Mouse (Mus musculus) heart, embryonic 11.5 days (tissue): ENCODE measurements around the gene Rusc2. TPM values are rescaled to one million over a fixed set of nuclear protein-coding genes. Genes with fewer than 3 reads are reported as not detected.

Experiments
- ATAC-seq: fragments of 200-750 bp; cut with Nextera tagmentation; replicated peaks from 2 replicates; pipeline ENCODE4 v1.8.0; 2017; ENCODE audit warnings: moderate library complexity; ENCODE audit not compliant: insufficient number of reproducible peaks, low FRiP score, low TSS enrichment
- H3K27ac ChIP-seq: fragments of 300-500 bp; sonication (generic); 2 replicates; pipeline ENCODE4 v1.5.1; 2014; ENCODE audit warnings: mild to moderate bottlenecking, low read depth, low read length
- H3K27me3 ChIP-seq: fragments of 300-500 bp; sonication (generic); 2 replicates; pipeline ENCODE4 v1.6.1; 2014; ENCODE audit warnings: mild to moderate bottlenecking, low read length, mixed read lengths; ENCODE audit not compliant: control insufficient read depth, insufficient read depth
- H3K36me3 ChIP-seq: fragments of 300-500 bp; sonication (generic); 2 replicates; pipeline ENCODE4 v1.6.1; 2014; ENCODE audit warnings: mild to moderate bottlenecking, low read length, moderate library complexity, mixed read lengths; ENCODE audit not compliant: control insufficient read depth, insufficient read depth
- H3K4me1 ChIP-seq: fragments of 300-500 bp; sonication (generic); 2 replicates; pipeline ENCODE4 v1.6.1; 2014; ENCODE audit warnings: low read length; ENCODE audit not compliant: control insufficient read depth, insufficient read depth
- H3K4me2 ChIP-seq: fragments of 300-500 bp; sonication (generic); 2 replicates; pipeline ENCODE4 v1.6.1; 2014; ENCODE audit warnings: mild to moderate bottlenecking, moderate library complexity
- H3K4me3 ChIP-seq: fragments of 300-500 bp; sonication (generic); 2 replicates; pipeline ENCODE4 v1.5.1; 2014; ENCODE audit warnings: low read depth, low read length
- H3K9ac ChIP-seq: fragments of 300-500 bp; sonication (generic); 2 replicates; pipeline ENCODE4 v1.6.1; 2014; ENCODE audit warnings: mild to moderate bottlenecking, low read depth, low read length, moderate library complexity
- H3K9me3 ChIP-seq: fragments of 300-500 bp; sonication (generic); replicated peaks from 2 replicates; pipeline ENCODE4 v1.6.1; 2016; ENCODE audit warnings: low read length; ENCODE audit not compliant: control insufficient read depth
- WGBS: fragments of 180-500 bp; shearing (Covaris S2); extraction: QIAGEN DNeasy Blood & Tissue Kit; methylation state at CpG from one replicate; pipeline ENCODE4 v1.1.7; 2014; ENCODE audit not compliant: insufficient replicate concordance; 5-methylcytosine and 5-hydroxymethylcytosine counted together
- polyA plus RNA-seq: library from polyadenylated mRNA; unstranded; fragments of >200 nt; fragmentation: Nextera tagmentation; extraction: Ambion mirVana; gene quantifications from 2 replicates; pipeline ENCODE4 v1.2.1, GENCODE M21; 2014

Gene Rusc2
- polyA plus RNA-seq, 1 experiment from 2014 or later = 7.8 TPM

GRCm38 (mm10) chr4:43432832-43433231 is 51.1 kb downstream of the Rusc2 start:
- Histone ChIP-seq H3K4me2 (no peak overlapping the region), H3K9me3 (no peaks in the 10 kb centered on the region), H3K36me3 (no peaks in the 10 kb centered on the region), H3K9ac (no peak overlapping the region), H3K4me3 (no peak overlapping the region), H3K4me1 (peaks cover 6% of the 10 kb centered on the region; the same call in 1 of the 2 replicates), H3K27me3 (peaks cover 15% of the 10 kb centered on the region), H3K27ac (no peak overlapping the region)
- WGBS = 76% methylated on average over 1 of the region's 1 CpGs
- ATAC-seq = no peak

- WGBS = 30% methylated on average over 4 of the region's 4 CpGs
- H3K4me1 ChIP-seq = peaks cover 10% of the 10 kb centered on the region
- ATAC-seq = no peak
Observed at GRCm38 (mm10) chr4:43441639-43442038, 59.9 kb downstream of the Rusc2 start, which contains the start of gene Tesk1. Gene Tesk1 (plus strand): TSS chr4:43441939.

GRCm38 (mm10) chr4:43442044-43442443 is 60.3 kb downstream of the Rusc2 start:
- WGBS = under 1% methylated on average over 33 of the region's 33 CpGs
- H3K27ac ChIP-seq = peak overlapping the region; percentile 94
- peak; percentile 89 for ATAC-seq

More at GRCm38 (mm10) chr4:43441639-43442038, 59.9 kb downstream of the Rusc2 start, which contains the start of gene Tesk1:
- peak within 1 kb of the TSS; percentile 94 for H3K27ac ChIP-seq
- no peaks in the 10 kb centered on the region; the same call in 1 of the 2 replicates for H3K27me3 ChIP-seq
- H3K36me3 ChIP-seq = peaks cover 8% of the 10 kb centered on the region; the same call in 1 of the 2 replicates
- peak within 1 kb of the TSS; percentile 98 for H3K4me2 ChIP-seq
- H3K9ac ChIP-seq = peak within 1 kb of the TSS; percentile 96
- H3K9me3 ChIP-seq = no peaks in the 10 kb centered on the region
- peak within 1 kb of the TSS; percentile 96 for H3K4me3 ChIP-seq

DNA sequence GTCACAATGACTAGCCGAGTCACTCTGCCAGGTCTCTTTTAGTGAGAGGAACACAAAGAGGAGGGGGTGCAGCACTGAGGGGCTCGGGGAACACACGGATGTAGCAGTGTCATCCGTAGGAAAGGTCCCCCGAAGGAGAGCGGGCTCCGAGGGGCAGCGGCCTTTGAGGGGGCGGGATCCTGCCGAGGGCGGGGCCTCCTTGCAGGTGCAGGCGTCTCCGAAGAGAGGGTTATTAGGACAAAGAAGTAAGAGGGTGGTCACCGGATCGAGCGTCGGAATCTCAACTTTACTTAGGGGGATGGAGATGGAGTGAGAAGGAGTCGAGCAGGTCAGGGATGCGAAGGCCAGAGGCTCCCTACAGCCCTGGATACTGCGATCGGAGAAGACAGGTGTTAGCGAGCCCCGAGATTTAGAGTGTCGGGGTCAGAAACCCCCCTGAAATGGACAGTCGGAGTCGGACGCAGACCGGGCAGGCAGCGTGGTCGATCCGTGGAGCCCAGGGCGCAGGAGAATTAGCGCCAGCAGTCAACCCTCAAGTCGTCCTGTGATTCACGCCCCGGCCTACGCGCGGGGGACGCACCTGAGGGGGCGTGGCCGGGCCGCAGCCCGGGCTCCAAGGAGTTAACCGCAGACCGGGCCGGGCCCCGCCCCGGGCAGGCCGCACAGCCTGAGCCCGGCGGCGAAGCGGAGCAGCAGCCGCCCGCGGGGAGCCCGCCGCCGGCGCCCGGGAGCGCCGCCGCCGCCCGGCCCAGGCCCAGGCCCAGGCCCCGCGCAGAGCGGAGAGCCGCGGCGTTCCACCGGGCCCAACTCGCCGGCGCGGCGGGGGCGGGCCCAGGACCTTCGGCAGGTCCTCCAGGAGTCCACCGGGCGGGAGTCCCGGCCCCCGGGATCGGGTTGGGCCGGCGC is 60.9 kb downstream of the Rusc2 start:
- Histone ChIP-seq H3K27ac (peak overlapping the region; percentile 94), H3K4me1 (peaks cover 10% of the 10 kb centered on the region), H3K9ac (peak overlapping the region; percentile 96), H3K4me2 (peak overlapping the region; percentile 98), H3K36me3 (peaks cover 16% of the 10 kb centered on the region), H3K9me3 (no peaks in the 10 kb centered on the region), H3K4me3 (peak overlapping the region; percentile 96), H3K27me3 (no peaks in the 10 kb centered on the region)
- peak; percentile 80 for ATAC-seq
- WGBS = under 1% methylated on average over 87 of the region's 88 CpGs

More at GRCm38 (mm10) chr4:43442044-43442443, 60.3 kb downstream of the Rusc2 start:
- Histone ChIP-seq H3K4me1 (peaks cover 10% of the 10 kb centered on the region), H3K4me3 (peak overlapping the region; percentile 96), H3K9me3 (no peaks in the 10 kb centered on the region), H3K27me3 (no peaks in the 10 kb centered on the region), H3K9ac (peak overlapping the region; percentile 96), H3K4me2 (peak overlapping the region; percentile 98), H3K36me3 (peaks cover 12% of the 10 kb centered on the region)

DNA sequence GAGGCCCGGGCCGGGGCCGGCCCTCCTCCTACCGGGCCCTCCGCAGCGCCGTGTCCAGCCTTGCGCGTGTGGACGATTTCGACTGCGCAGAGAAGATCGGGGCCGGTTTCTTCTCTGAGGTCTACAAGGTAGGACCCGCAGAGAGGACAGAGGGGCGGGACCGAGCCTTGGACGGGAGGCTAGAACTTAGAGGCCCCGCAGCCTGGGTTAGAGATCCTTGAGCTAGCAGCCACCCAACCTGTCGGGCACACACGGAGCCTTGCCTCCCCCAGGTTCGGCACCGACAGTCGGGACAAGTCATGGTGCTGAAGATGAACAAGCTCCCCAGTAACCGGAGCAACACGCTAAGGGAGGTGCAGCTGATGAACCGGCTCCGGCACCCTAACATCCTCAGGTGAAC is 61.7 kb downstream of the Rusc2 start:
- Histone ChIP-seq H3K9me3 (no peaks in the 10 kb centered on the region), H3K4me1 (peaks cover 10% of the 10 kb centered on the region), H3K9ac (peak overlapping the region; percentile 96), H3K27ac (peak overlapping the region; percentile 94), H3K4me2 (peak overlapping the region; percentile 98), H3K4me3 (peak overlapping the region; percentile 96), H3K27me3 (no peaks in the 10 kb centered on the region), H3K36me3 (peaks cover 16% of the 10 kb centered on the region)
- 3% methylated on average over 28 of the region's 28 CpGs for WGBS
- peak; percentile 8; the same call in 1 of the 2 replicates for ATAC-seq

- peaks cover 10% of the 10 kb centered on the region for H3K4me1 ChIP-seq
- ATAC-seq = no peak
- no peak overlapping the region for H3K4me2 ChIP-seq
- no peaks in the 10 kb centered on the region for H3K9me3 ChIP-seq
- H3K9ac ChIP-seq = no peak overlapping the region
- WGBS = 93% methylated on average over 13 of the region's 13 CpGs
- peaks cover 6% of the 10 kb centered on the region for H3K27me3 ChIP-seq
- H3K27ac ChIP-seq = no peak overlapping the region
- H3K4me3 ChIP-seq = no peak overlapping the region
- peaks cover 16% of the 10 kb centered on the region for H3K36me3 ChIP-seq
Observed at GRCm38 (mm10) chr4:43447251-43447650, 65.5 kb downstream of the Rusc2 start.

GRCm38 (mm10) chr4:43448554-43448953 is 66.8 kb downstream of the Rusc2 start:
- ATAC-seq = no peak
- no peak overlapping the region for H3K4me3 ChIP-seq

GRCm38 (mm10) chr4:43452315-43452714 is 70.5 kb downstream of the Rusc2 start:
- ATAC-seq = no peak
- no peak overlapping the region for H3K27ac ChIP-seq
- H3K4me1 ChIP-seq = 0 out of 2 replicates have a peak, but pooled peaks cover 5% of the 10 kb centered on the region
- no peaks in the 10 kb centered on the region for H3K9me3 ChIP-seq
- H3K27me3 ChIP-seq = peaks cover 40% of the 10 kb centered on the region
- H3K36me3 ChIP-seq = peaks cover 1% of the 10 kb centered on the region; the same call in 1 of the 2 replicates
- H3K4me3 ChIP-seq = no peak overlapping the region
- 38% methylated on average over 11 of the region's 11 CpGs for WGBS
- H3K9ac ChIP-seq = no peak overlapping the region
- no peak overlapping the region for H3K4me2 ChIP-seq

More at GRCm38 (mm10) chr4:43448554-43448953, 66.8 kb downstream of the Rusc2 start:
- Histone ChIP-seq H3K4me1 (peaks cover 12% of the 10 kb centered on the region), H3K27ac (no peak overlapping the region), H3K27me3 (peaks cover 17% of the 10 kb centered on the region), H3K36me3 (peaks cover 16% of the 10 kb centered on the region), H3K9me3 (no peaks in the 10 kb centered on the region), H3K4me2 (no peak overlapping the region), H3K9ac (no peak overlapping the region)
- WGBS = 87% methylated on average over 3 of the region's 3 CpGs
